Mouse (Mus musculus): ENCODE results near the gene Chd3. TPM values are rescaled to one million over a fixed set of nuclear protein-coding genes. Genes with fewer than 3 reads are reported as not detected.
"Not testable (repeated sequence)": the region's sequence is repeated elsewhere in the genome, so short reads cannot be mapped to it uniquely, and the experiment has no call there.

Gene Chd3
- polyA plus RNA-seq, 1 experiment from 2014 or later, result 83.7 TPM

GRCm38 (mm10) chr11:69395634-69396373, 26.6 kb upstream of the Chd3 start:
- H3K27ac ChIP-seq (replicated peaks), result peak overlapping the region; percentile 99
- peak overlapping the region; percentile 69 for H3K4me2 ChIP-seq
- under 1% methylated on average over 46 of the region's 48 CpGs for WGBS
- ATAC-seq (ENCODE audit: low FRiP score, low read depth), result peak; percentile 94
- peaks cover 28% of the 10 kb centered on the region for H3K4me1 ChIP-seq (replicated peaks)
- H3K9me3 ChIP-seq, result no peaks in the 10 kb centered on the region
- H3K9ac ChIP-seq, result peak overlapping the region; percentile 81
- H3K4me3 ChIP-seq, result peak overlapping the region; percentile 67
- peaks cover 16% of the 10 kb centered on the region for H3K36me3 ChIP-seq
- H3K27me3 ChIP-seq, result no peaks in the 10 kb centered on the region

DNA sequence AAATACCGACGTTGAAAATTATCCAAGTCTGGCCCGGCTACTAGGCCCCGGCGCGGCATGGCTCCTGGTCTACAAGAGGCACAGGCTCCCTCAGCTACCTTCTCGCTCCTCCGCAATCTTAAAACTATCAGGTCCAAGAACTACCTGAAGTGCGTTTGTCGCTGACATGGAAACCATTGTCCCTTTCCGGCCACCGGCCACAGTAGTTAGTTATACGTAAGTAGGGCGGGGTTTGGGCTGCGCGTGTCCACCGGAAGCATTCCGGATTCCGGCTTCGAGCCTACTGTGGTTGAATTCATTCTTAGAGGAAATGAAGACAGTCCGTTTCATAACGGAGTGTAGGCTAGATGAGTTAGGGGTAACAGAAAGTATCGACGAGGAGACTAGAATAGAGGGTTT, 26.0 kb upstream of the Chd3 start, which contains the start of the genes Naa38 and Cyb5d1:
Gene Naa38 (plus strand): TSS at position 253 of the 399 bp plus-strand sequence.
Gene Cyb5d1 (minus strand): TSS at position 397 of the 399 bp plus-strand sequence.
- H3K9ac ChIP-seq, result peak within 1 kb of the TSS; percentile 81
- ATAC-seq (ENCODE audit: low FRiP score, low read depth), result peak; percentile 84
- not testable (repeated sequence) for H3K27me3 ChIP-seq, H3K9me3 ChIP-seq
- peaks cover 10% of the 10 kb centered on the region for H3K36me3 ChIP-seq
- WGBS, result 0% methylated on average over 24 of the region's 24 CpGs
- H3K4me3 ChIP-seq, result peak within 1 kb of the TSS; percentile 67
- H3K27ac ChIP-seq (replicated peaks), result peak within 1 kb of the TSS; percentile 99
- peak within 1 kb of the TSS; percentile 69 for H3K4me2 ChIP-seq
- H3K4me1 ChIP-seq (replicated peaks), result peaks cover 28% of the 10 kb centered on the region

- H3K27me3 ChIP-seq; H3K9me3 ChIP-seq; ATAC-seq (ENCODE audit: low FRiP score, low read depth); H3K36me3 ChIP-seq: not testable (repeated sequence)
- H3K9ac ChIP-seq, result peak overlapping the region; percentile 81
- H3K4me3 ChIP-seq, result peak overlapping the region; percentile 67
- peaks cover 32% of the 10 kb centered on the region for H3K4me1 ChIP-seq (replicated peaks)
- H3K27ac ChIP-seq (replicated peaks), result peak overlapping the region; percentile 99
- 1% methylated on average over 31 of the region's 31 CpGs for WGBS
- peak overlapping the region; percentile 69 for H3K4me2 ChIP-seq
Measured at GRCm38 (mm10) chr11:69394591-69395167, 25.5 kb upstream of the Chd3 start.

DNA sequence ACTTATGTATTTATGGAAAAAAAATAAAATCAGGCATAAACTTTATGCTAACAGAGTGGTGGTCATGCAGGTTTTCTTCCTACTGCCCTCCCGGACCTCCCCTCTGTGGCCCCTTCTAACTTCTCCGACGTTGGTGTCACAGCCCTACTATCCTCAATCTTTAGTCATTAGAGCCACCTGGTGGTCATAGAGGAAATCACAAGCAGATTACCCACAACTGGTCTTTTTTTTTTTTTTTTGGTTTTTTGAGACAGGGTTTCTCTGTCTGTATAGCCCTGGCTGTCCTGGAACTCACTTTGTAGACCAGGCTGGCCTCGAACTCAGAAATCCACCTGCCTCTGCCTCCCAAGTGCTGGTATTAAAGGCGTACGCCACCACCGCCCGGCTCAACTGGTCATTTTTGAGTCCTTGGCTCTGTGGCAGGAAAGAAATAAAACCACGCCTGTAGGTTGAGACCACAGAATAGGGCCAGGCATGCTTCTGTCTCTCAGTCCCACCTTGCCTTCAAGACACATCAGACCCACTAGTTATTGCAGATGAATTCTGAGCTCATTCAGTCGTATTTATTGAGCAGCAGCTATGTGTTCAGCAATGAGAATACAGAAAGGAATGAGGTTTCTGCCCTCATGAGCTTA, 21.3 kb upstream of the Chd3 start:
- H3K9ac ChIP-seq, result no peak overlapping the region
- peaks cover 12% of the 10 kb centered on the region for H3K4me1 ChIP-seq (replicated peaks)
- H3K4me2 ChIP-seq, result no peak overlapping the region
- no peaks in the 10 kb centered on the region for H3K36me3 ChIP-seq
- H3K9me3 ChIP-seq, result no peaks in the 10 kb centered on the region
- WGBS, result 50% methylated on average over 10 of the region's 10 CpGs
- peak; percentile 27; the same call in 1 of the 2 replicates for ATAC-seq (ENCODE audit: low FRiP score, low read depth)
- no peak overlapping the region for H3K27ac ChIP-seq (replicated peaks)
- no peak overlapping the region for H3K4me3 ChIP-seq
- H3K27me3 ChIP-seq, result no peaks in the 10 kb centered on the region

- 61% methylated on average over 14 of the region's 14 CpGs for WGBS
Measured at GRCm38 (mm10) chr11:69389531-69390399, 20.6 kb upstream of the Chd3 start.

DNA sequence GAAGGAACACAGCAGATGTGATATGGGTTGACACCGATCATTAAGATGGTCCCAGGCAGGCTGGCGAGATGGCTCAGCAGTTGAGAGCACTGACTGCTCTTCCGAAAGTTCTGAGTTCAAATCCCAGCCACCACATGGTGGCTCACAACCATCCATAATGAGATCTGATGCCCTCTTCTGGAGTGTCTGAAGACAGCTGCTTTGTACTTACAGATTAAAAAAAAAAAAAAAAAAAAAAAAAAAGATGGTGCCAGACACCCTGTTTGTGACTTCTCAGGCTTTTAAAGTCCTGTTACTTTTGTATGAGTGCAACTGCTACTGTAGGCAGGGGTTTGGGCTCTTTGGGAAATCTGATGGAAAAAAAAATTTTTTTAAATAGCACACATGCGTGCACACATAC, 19.5 kb upstream of the Chd3 start:
- 94% methylated on average over 4 of the region's 4 CpGs for WGBS

More at GRCm38 (mm10) chr11:69389531-69390399, 20.6 kb upstream of the Chd3 start:
- Histone ChIP-seq H3K4me3 (no peak overlapping the region), H3K27me3 (no peaks in the 10 kb centered on the region), H3K4me1 (replicated peaks) (peaks cover 12% of the 10 kb centered on the region), H3K27ac (replicated peaks) (no peak overlapping the region), H3K4me2 (no peak overlapping the region), H3K9ac (no peak overlapping the region), H3K9me3 (no peaks in the 10 kb centered on the region), H3K36me3 (no peaks in the 10 kb centered on the region)
- ATAC-seq (ENCODE audit: low FRiP score, low read depth), result no peak; the same call in 1 of the 2 replicates

DNA sequence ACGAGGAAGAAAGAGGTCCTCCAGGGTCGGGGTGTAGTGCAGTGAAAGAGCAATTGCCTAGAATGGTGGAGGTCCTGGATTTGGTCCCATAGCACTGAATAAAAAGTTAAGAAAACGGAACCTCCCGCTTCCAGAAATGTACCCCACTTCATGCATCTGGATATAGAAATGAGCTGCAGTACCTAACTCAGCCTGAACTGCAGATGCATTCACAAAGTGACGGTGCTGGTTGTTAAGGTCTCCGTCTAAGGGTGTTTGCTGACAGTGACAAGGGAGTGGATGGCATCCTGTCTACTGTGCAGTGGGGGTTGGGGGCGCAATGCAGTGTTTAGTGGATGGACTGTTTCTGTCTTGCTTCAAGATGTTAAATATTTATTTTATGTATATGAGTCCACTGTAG, 17.6 kb upstream of the Chd3 start:
- Histone ChIP-seq H3K9me3 (no peaks in the 10 kb centered on the region), H3K4me1 (replicated peaks) (0 out of 2 replicates have a peak, but pooled peaks cover 7% of the 10 kb centered on the region), H3K4me2 (no peak overlapping the region), H3K27ac (replicated peaks) (no peak overlapping the region), H3K27me3 (no peaks in the 10 kb centered on the region), H3K36me3 (no peaks in the 10 kb centered on the region), H3K4me3 (no peak overlapping the region), H3K9ac (no peak overlapping the region)
- ATAC-seq (ENCODE audit: low FRiP score, low read depth), result no peak
- WGBS, result 83% methylated on average over 7 of the region's 7 CpGs

More for the DNA sequence above, 19.5 kb upstream of the Chd3 start:
- H3K9ac ChIP-seq, result no peak overlapping the region
- no peak overlapping the region for H3K4me3 ChIP-seq
- ATAC-seq (ENCODE audit: low FRiP score, low read depth), result no peak
- no peaks in the 10 kb centered on the region for H3K9me3 ChIP-seq
- no peaks in the 10 kb centered on the region for H3K27me3 ChIP-seq
- H3K36me3 ChIP-seq, result no peaks in the 10 kb centered on the region
- no peak overlapping the region for H3K4me2 ChIP-seq
- 0 out of 2 replicates have a peak, but pooled peaks cover 7% of the 10 kb centered on the region for H3K4me1 ChIP-seq (replicated peaks)
- no peak overlapping the region for H3K27ac ChIP-seq (replicated peaks)

GRCm38 (mm10) chr11:69384979-69385378, 15.8 kb upstream of the Chd3 start:
- Histone ChIP-seq H3K4me1 (replicated peaks) (0 out of 2 replicates have a peak, but pooled peaks cover 4% of the 10 kb centered on the region), H3K4me3 (no peak overlapping the region), H3K4me2 (no peak overlapping the region), H3K27me3 (no peaks in the 10 kb centered on the region), H3K9me3 (no peaks in the 10 kb centered on the region), H3K27ac (replicated peaks) (no peak overlapping the region), H3K36me3 (no peaks in the 10 kb centered on the region), H3K9ac (no peak overlapping the region)
- WGBS, result 85% methylated on average over 6 of the region's 6 CpGs
- ATAC-seq (ENCODE audit: low FRiP score, low read depth), result no peak

GRCm38 (mm10) chr11:69382478-69383105, 13.4 kb upstream of the Chd3 start:
- Histone ChIP-seq H3K4me3 (no peak overlapping the region), H3K27ac (replicated peaks) (no peak overlapping the region), H3K9me3 (no peaks in the 10 kb centered on the region), H3K36me3 (no peaks in the 10 kb centered on the region), H3K4me2 (no peak overlapping the region), H3K4me1 (replicated peaks) (no peaks in the 10 kb centered on the region), H3K9ac (no peak overlapping the region), H3K27me3 (no peaks in the 10 kb centered on the region)
- 70% methylated on average over 10 of the region's 10 CpGs for WGBS
- ATAC-seq (ENCODE audit: low FRiP score, low read depth), result no peak

GRCm38 (mm10) chr11:69381356-69381755, 12.2 kb upstream of the Chd3 start:
- Histone ChIP-seq H3K9ac (no peak overlapping the region), H3K4me1 (replicated peaks) (no peaks in the 10 kb centered on the region), H3K4me3 (no peak overlapping the region), H3K36me3 (no peaks in the 10 kb centered on the region), H3K27me3 (no peaks in the 10 kb centered on the region), H3K27ac (replicated peaks) (no peak overlapping the region), H3K4me2 (no peak overlapping the region), H3K9me3 (no peaks in the 10 kb centered on the region)
- WGBS, result 78% methylated on average over 6 of the region's 6 CpGs
- ATAC-seq (ENCODE audit: low FRiP score, low read depth), result no peak

- H3K27ac ChIP-seq (replicated peaks), result no peak overlapping the region
- H3K9me3 ChIP-seq, result no peaks in the 10 kb centered on the region
- no peaks in the 10 kb centered on the region for H3K27me3 ChIP-seq
- no peak overlapping the region for H3K4me3 ChIP-seq
- H3K9ac ChIP-seq, result no peak overlapping the region
- H3K36me3 ChIP-seq, result no peaks in the 10 kb centered on the region
- H3K4me1 ChIP-seq (replicated peaks), result no peaks in the 10 kb centered on the region
- H3K4me2 ChIP-seq, result no peak overlapping the region
- 89% methylated on average over 3 of the region's 3 CpGs for WGBS
- ATAC-seq (ENCODE audit: low FRiP score, low read depth), result no peak
Measured at GRCm38 (mm10) chr11:69379600-69379999, 10.4 kb upstream of the Chd3 start.

Data from hindbrain, embryonic 15.5 days (tissue).